Mouse (Mus musculus) ES-E14 (cell line): ENCODE results near the gene Rad51b.

Source experiments
- CHD2 ChIP-seq: IDR thresholded peaks from 2 replicates; pipeline ENCODE4 v1.6.1; 2014; ENCODE audit warnings: mild to moderate bottlenecking, low read depth, low read length, inconsistent platforms
- MAFK ChIP-seq: IDR thresholded peaks from 2 replicates; pipeline ENCODE4 v1.6.1; 2014; ENCODE audit warnings: mild to moderate bottlenecking, low read depth, low read length, inconsistent platforms; ENCODE audit not compliant: insufficient read depth
- ZC3H11A ChIP-seq: IDR thresholded peaks from 2 replicates; pipeline ENCODE4 v1.6.1; 2012; ENCODE audit warnings: low read depth, mild to moderate bottlenecking, inconsistent platforms, low read length, borderline replicate concordance
- ZNF384 ChIP-seq: IDR thresholded peaks from 2 replicates; pipeline ENCODE4 v1.6.1; 2012; ENCODE audit warnings: low read depth, low read length, inconsistent platforms

DNA sequence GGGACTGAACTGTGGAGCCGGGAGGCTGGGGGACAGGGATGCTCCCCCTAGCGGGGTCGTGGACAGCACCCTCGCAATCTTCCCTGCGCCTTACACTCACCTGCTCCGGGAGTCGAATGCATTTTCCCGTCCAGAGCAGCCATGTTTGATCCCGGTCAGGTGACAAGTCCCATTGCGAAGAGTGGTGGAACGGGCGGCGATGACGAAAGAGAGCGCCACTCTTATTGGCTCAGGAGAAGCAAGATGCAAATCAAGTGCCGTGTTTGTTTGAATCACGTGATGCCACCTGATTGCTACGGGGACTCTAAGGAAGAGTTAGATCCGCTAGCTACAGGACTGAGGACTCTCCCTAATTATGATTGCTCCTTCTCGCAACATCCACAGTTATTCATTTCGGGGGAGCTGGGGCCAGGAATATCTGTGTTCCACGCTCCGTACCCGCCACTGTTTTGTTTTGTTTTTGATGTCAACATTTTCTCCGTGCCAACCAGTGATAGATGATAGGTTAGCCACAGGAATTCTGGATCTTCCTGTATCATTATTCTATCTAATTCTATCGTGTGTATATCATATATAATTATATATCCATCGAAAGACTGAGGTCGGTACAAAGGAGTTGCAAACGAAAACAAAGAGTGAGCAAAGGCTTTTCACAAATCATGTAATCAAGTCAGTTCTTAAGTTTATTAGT lies 811 bp upstream of the Rad51b start, which contains the start of gene Zfyve26:
- TF ChIP-seq MAFK (no peak), CHD2 (no peak), ZC3H11A (no peak), ZNF384 (no peak)
